Mouse (Mus musculus) WW6 (cell line): ENCODE results near the gene Gp9.
"Not testable (repeated sequence)": the region's sequence is repeated elsewhere in the genome, so short reads cannot be mapped to it uniquely, and the experiment has no call there.

Experiments used
- DNase-seq: peaks from one replicate; pipeline ENCODE4 v3.0.0-alpha.2; 2013; ENCODE audit warnings: low read depth, low spot score

The Gp9 gene

GRCm38 (mm10) chr6:87750184-87750910 is 27.5 kb upstream of the Gp9 start:
- DNase-seq = no peak

GRCm38 (mm10) chr6:87751574-87751973 is 26.3 kb upstream of the Gp9 start:
- no peak for DNase-seq

- DNase-seq = no peak
Measured at GRCm38 (mm10) chr6:87755196-87755595, 22.7 kb upstream of the Gp9 start.

- no peak for DNase-seq
Measured at GRCm38 (mm10) chr6:87756896-87757295, 21.0 kb upstream of the Gp9 start.

- no peak for DNase-seq
Measured at GRCm38 (mm10) chr6:87759404-87759803, 18.5 kb upstream of the Gp9 start.

GRCm38 (mm10) chr6:87759850-87760249 is 18.0 kb upstream of the Gp9 start:
- DNase-seq = no peak

GRCm38 (mm10) chr6:87762161-87762560 is 15.7 kb upstream of the Gp9 start:
- no peak for DNase-seq

- no peak for DNase-seq
Measured at GRCm38 (mm10) chr6:87763376-87764280, 14.2 kb upstream of the Gp9 start.

- not testable (repeated sequence) for DNase-seq
Measured at GRCm38 (mm10) chr6:87764296-87764695, 13.6 kb upstream of the Gp9 start.

GRCm38 (mm10) chr6:87770626-87771025 is 7.2 kb upstream of the Gp9 start:
- DNase-seq = no peak

- DNase-seq = no peak
Measured at GRCm38 (mm10) chr6:87774466-87774865, 3.4 kb upstream of the Gp9 start.

GRCm38 (mm10) chr6:87774909-87775308 is 3.0 kb upstream of the Gp9 start:
- DNase-seq = no peak

GRCm38 (mm10) chr6:87775588-87776245 is 2.2 kb upstream of the Gp9 start:
- DNase-seq = no peak

GRCm38 (mm10) chr6:87776663-87777062 is 1.2 kb upstream of the Gp9 start:
- DNase-seq = no peak

GRCm38 (mm10) chr6:87778294-87779173 is 662 bp downstream of the Gp9 start:
- no peak for DNase-seq

- no peak for DNase-seq
Measured at GRCm38 (mm10) chr6:87779174-87780165, 1.6 kb downstream of the Gp9 start.

GRCm38 (mm10) chr6:87780546-87781301 is 2.9 kb downstream of the Gp9 start:
- DNase-seq = no peak

GRCm38 (mm10) chr6:87784033-87784432 is 6.2 kb downstream of the Gp9 start:
- DNase-seq = no peak

GRCm38 (mm10) chr6:87786621-87787020 is 8.7 kb downstream of the Gp9 start:
- DNase-seq = no peak
